Mouse (Mus musculus) liver, adult 2 months (tissue): ENCODE results near the gene Fzr1. TPM values are rescaled to one million over a fixed set of nuclear protein-coding genes. Genes with fewer than 3 reads are reported as not detected.

ENCODE experiments used
- DNase-seq: peaks from one replicate; pipeline ENCODE4 v3.0.0-alpha.2; 2011; ENCODE audit warnings: low read depth, low spot score; ENCODE audit errors: extremely low read depth
- H3K27ac ChIP-seq: fragments of 200-500 bp; replicated peaks from 2 replicates; pipeline ENCODE4 v1.5.1; 2012; ENCODE audit warnings: low read depth, mild to moderate bottlenecking, control low read depth, inconsistent platforms, low read length; ENCODE audit not compliant: insufficient read depth
- H3K27me3 ChIP-seq: fragments of 200-500 bp; 2 replicates; pipeline ENCODE4 v1.6.1; 2012; ENCODE audit warnings: mild to moderate bottlenecking, moderate library complexity, low read length, inconsistent platforms; ENCODE audit not compliant: control insufficient read depth, insufficient read depth
- H3K36me3 ChIP-seq: fragments of 200-500 bp; 2 replicates; pipeline ENCODE4 v1.6.1; 2012; ENCODE audit warnings: low read length, inconsistent platforms; ENCODE audit not compliant: control insufficient read depth, insufficient read depth
- H3K4me1 ChIP-seq: fragments of 200-500 bp; 2 replicates; pipeline ENCODE4 v1.6.1; 2011; ENCODE audit warnings: low read length; ENCODE audit not compliant: control insufficient read depth, insufficient read depth
- H3K4me3 ChIP-seq: fragments of 200-500 bp; 2 replicates; pipeline ENCODE4 v1.5.1; 2011; ENCODE audit warnings: low read depth, mild to moderate bottlenecking, control low read depth, low read length, moderate library complexity; ENCODE audit not compliant: insufficient read depth
- H3K79me2 ChIP-seq: fragments of 200-500 bp; 2 replicates; pipeline ENCODE4 v1.6.1; 2012; ENCODE audit warnings: inconsistent platforms, mild to moderate bottlenecking, low read length, moderate library complexity; ENCODE audit not compliant: control insufficient read depth, insufficient read depth
- H3K9ac ChIP-seq: fragments of 200-500 bp; 2 replicates; pipeline ENCODE4 v1.6.1; 2012; ENCODE audit warnings: low read depth, mild to moderate bottlenecking, control low read depth, inconsistent platforms, low read length
- CTCF ChIP-seq: fragments of 200-500 bp; IDR thresholded peaks from 2 replicates; pipeline ENCODE4 v1.5.1; 2011; ENCODE audit warnings: low read depth, low read length, control low read depth
- POLR2A ChIP-seq: fragments of 200-500 bp; IDR thresholded peaks from 2 replicates; pipeline ENCODE4 v1.6.1; 2011; ENCODE audit warnings: low read length, control low read depth; ENCODE audit not compliant: insufficient read depth; ENCODE audit errors: extremely low read depth
- WGBS: fragments of 180-500 bp; shearing (Covaris S2); methylation state at CpG from one replicate; pipeline ENCODE4 v1.1.7; 2018; 5-methylcytosine and 5-hydroxymethylcytosine counted together
- polyA plus RNA-seq: library from polyadenylated mRNA; depleted of rRNA; stranded (reverse); fragments of >200 nt; gene quantifications from 2 replicates; pipeline ENCODE4 v1.2.3, GENCODE M21; 2012
- total RNA-seq: library from RNA; depleted of rRNA; stranded (reverse); fragments of >200 nt; gene quantifications from 2 replicates; pipeline ENCODE4 v1.2.3, GENCODE M21; 2014

The Fzr1 gene
- total and polyA plus RNA-seq, 2 experiments: 6.2 to 29.9 TPM

DNA sequence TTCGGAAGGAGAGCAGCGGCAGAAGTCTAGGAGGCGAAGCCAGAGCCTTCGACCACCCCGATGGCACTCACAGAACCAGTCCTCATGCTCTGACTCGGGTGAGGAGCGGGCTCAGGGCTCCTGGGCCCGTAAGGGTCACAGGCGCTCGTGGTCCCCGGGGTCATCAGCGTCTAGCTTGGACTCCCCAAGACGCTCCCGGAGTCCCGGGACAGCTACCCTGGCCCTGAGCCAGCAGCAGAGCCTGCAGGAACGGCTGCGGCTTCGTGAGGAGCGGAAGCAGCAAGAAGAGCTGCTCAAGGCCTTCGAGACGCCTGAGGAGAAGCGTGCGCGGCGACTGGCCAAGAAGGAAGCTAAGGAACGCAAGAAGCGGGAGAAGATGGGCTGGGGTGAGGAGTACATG, 55.9 kb downstream of the Fzr1 start:
- Histone ChIP-seq H3K79me2 (peaks cover 9% of the 10 kb centered on the region; the same call in 1 of the 2 replicates), H3K27me3 (no peaks in the 10 kb centered on the region), H3K4me3 (no peak overlapping the region), H3K27ac (no peak overlapping the region), H3K9ac (no peak overlapping the region), H3K4me1 (peaks cover 18% of the 10 kb centered on the region), H3K36me3 (peaks cover 7% of the 10 kb centered on the region)
- 94% methylated on average over 27 of the region's 27 CpGs for WGBS
- DNase-seq: no peak
- TF ChIP-seq CTCF (no peak), POLR2A (no peak)

GRCm38 (mm10) chr10:81321436-81321835, 56.9 kb downstream of the Fzr1 start:
- Histone ChIP-seq H3K4me1 (peaks cover 18% of the 10 kb centered on the region), H3K79me2 (peaks cover 9% of the 10 kb centered on the region; the same call in 1 of the 2 replicates), H3K4me3 (peak overlapping the region; percentile 96), H3K9ac (peak overlapping the region; percentile 94), H3K36me3 (peaks cover 7% of the 10 kb centered on the region), H3K27me3 (no peaks in the 10 kb centered on the region), H3K27ac (peak overlapping the region; percentile 96)
- under 1% methylated on average over 20 of the region's 20 CpGs for WGBS
- TF ChIP-seq CTCF (no peak), POLR2A (no peak)
- DNase-seq: no peak

- WGBS: under 1% methylated on average over 68 of the region's 68 CpGs
- Histone ChIP-seq H3K36me3 (peaks cover 2% of the 10 kb centered on the region; the same call in 1 of the 2 replicates), H3K4me3 (peak within 1 kb of the TSS; percentile 96), H3K27me3 (no peaks in the 10 kb centered on the region), H3K27ac (peak within 1 kb of the TSS; percentile 96), H3K79me2 (peaks cover 9% of the 10 kb centered on the region; the same call in 1 of the 2 replicates), H3K9ac (peak within 1 kb of the TSS; percentile 94), H3K4me1 (peaks cover 18% of the 10 kb centered on the region)
- TF ChIP-seq POLR2A (peak; percentile 65; the same call in 1 of the 2 replicates), CTCF (no peak)
- peak; percentile 100 for DNase-seq
Observed at GRCm38 (mm10) chr10:81320550-81321347, 57.6 kb downstream of the Fzr1 start, which contains the start of gene Cactin. Cactin (plus strand) TSS chr10:81321103.

DNA sequence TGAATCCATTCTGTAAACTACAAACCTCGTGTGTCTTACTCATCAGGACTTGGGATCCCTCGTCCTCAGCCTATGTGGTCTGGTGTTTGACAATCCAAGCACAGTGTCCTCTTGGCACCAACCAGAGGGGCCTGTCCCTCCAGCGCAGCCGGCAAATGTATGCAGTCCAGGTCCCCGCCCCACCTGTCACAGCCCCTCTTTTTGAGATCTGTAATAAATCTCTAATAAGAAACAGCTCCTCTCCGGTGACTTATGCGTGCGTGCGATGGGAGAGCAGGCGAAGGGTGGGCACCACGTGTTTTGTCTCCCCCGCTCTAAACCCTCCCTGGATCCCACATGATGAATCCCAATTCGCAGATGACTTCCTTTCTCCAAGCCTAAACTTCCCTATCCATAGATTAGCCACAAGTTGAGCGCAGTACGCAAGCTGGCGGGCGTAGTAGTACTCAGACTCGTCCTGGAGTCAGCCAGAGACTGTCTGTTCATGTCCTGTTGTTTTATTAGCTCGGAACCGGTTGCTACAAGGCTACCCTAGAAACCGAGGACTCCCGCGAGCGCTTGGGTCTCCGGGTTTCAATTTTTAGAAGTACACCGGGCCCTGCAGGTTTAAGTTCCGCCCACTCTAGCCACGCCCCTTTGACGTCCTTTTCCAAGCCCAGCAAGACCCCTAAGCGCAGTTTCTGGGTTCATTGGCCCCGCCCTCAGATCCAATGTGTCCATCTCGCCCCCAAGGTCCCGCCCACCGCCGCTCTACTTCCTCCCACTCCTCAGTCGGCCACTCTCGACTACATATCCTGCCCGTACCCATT, 58.4 kb downstream of the Fzr1 start:
- Histone ChIP-seq H3K4me1 (peaks cover 18% of the 10 kb centered on the region), H3K9ac (peak overlapping the region; percentile 73), H3K36me3 (no peaks in the 10 kb centered on the region; the same call in 1 of the 2 replicates), H3K4me3 (peak overlapping the region; percentile 36), H3K79me2 (peaks cover 9% of the 10 kb centered on the region; the same call in 1 of the 2 replicates), H3K27ac (peak overlapping the region; percentile 74), H3K27me3 (no peaks in the 10 kb centered on the region)
- WGBS: 1% methylated on average over 38 of the region's 38 CpGs
- DNase-seq: no peak
- TF ChIP-seq CTCF: no peak
- TF ChIP-seq POLR2A: 0 out of 2 replicates have a peak, but pooled peaks have one; percentile 33

- H3K27ac ChIP-seq: no peak overlapping the region
- no peaks in the 10 kb centered on the region for H3K27me3 ChIP-seq
- 43% methylated on average over 8 of the region's 8 CpGs for WGBS
- H3K9ac ChIP-seq: peak overlapping the region; percentile 73; the same call in 1 of the 2 replicates
- no peaks in the 10 kb centered on the region; the same call in 1 of the 2 replicates for H3K36me3 ChIP-seq
- no peak for TF ChIP-seq CTCF
- H3K4me3 ChIP-seq: no peak overlapping the region
- H3K4me1 ChIP-seq: peaks cover 18% of the 10 kb centered on the region
- peaks cover 9% of the 10 kb centered on the region; the same call in 1 of the 2 replicates for H3K79me2 ChIP-seq
- no peak for DNase-seq
Observed at GRCm38 (mm10) chr10:81319330-81319699, 59.0 kb downstream of the Fzr1 start.
